Mouse (Mus musculus): ENCODE data around the gene Tmem86b.
"Not testable (repeated sequence)": the region's sequence is repeated elsewhere in the genome, so short reads cannot be mapped to it uniquely, and the experiment has no call there.

Gene Tmem86b

GRCm38 (mm10) chr7:4647291-4647690 is 16.1 kb upstream of the Tmem86b start:
- no peak for DNase-seq

GRCm38 (mm10) chr7:4646806-4647205 is 15.6 kb upstream of the Tmem86b start:
- no peak for DNase-seq

- DNase-seq: no peak
Observed at GRCm38 (mm10) chr7:4643225-4643624, 12.0 kb upstream of the Tmem86b start.

DNA sequence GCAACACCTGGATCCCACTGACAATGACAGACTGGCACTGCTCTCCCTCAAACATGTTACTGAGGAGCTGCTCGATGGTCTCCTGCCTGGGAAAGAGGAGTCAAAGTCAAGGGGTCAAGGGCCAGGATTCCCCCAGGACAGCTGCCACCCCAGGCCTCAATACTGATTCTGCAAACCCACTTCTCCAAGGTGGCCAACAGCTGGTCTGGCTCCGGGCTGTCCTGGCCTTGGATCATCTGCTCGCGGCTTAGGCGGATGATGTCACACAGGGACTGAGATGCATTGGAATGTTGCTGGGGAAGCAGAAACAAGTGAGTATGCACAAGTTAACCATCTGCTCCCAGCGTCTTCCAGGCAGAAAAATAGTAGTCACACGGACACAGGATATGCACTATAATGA is 10.7 kb upstream of the Tmem86b start:
- no peak for DNase-seq

- no peak for DNase-seq
Observed at GRCm38 (mm10) chr7:4641155-4641554, 9.9 kb upstream of the Tmem86b start.

DNA sequence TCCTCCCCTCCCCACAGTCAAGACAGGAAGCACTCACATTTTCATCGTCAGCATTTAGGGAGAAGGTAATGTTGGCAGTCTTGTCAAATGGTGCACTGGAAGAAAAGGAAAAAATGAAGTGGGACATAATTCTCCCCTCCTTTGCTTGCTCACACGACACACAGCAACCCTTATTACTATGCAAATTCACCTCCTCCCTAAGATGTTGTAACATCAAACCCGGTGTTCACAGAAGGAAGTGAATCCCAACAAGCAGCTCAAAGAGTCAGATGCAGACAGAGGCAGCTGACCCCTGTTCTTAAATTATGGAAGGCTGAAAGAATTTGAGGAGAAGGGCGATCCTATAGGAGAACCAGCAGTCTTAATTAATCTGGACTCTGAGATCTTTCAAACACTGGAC is 5.0 kb upstream of the Tmem86b start:
- DNase-seq: no peak

GRCm38 (mm10) chr7:4630198-4630597 is 1.0 kb downstream of the Tmem86b start:
- peak in 1 of 2 experiments; percentile 26 for DNase-seq

GRCm38 (mm10) chr7:4629586-4629985 is 1.6 kb downstream of the Tmem86b start:
- DNase-seq: no peak

GRCm38 (mm10) chr7:4625928-4626327 is 5.3 kb downstream of the Tmem86b start:
- DNase-seq: no peak

DNA sequence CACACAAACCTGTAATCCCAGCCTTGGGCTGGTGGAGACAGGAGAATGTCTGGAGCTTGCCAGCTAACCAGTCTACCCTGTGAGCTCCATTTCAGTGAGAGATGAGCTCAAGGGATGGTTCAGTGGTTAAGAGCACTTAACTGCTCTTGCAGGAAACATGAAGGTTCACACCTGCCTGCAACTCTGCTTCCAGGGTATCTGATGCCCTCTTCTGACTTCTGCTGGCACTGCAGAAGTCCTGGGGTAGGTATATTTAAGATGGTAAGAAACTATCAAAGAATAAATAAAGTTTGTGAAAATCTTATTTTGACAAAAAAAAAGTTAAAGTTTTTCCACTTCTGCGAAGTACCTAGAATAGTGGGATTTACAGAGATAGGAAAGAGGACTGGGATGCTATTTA is 6.9 kb downstream of the Tmem86b start:
- no peak for DNase-seq

DNA sequence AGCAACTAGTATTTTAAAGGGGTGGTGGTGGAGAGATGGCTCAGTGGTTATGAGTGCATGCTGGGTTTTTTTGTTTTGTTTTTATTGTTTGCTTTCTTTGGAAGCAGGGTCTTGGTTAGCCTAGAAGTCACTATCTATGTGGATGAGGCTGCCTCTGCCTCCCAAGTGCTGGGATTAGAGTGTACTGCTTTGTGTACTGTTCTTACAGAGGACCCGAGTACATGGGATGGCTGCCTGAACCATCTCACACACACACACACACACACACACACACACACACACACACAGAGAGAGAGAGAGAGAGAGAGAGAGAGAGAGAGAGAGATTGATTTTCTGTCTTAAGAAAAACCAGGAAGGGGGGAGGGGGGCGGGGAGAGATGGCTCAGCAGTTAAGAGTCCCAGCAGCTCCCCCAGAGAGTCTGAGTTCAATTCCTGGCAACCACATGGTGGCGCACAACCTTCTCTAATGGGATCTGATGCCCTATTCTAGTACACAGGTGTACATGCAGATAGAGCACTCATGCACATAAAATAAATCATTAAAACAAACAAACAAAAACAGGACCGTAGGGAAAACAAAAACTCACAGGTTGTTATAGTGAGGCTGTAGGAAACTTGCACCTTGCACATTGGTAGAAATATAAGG is 7.6 kb downstream of the Tmem86b start:
- DNase-seq: peak; percentile 69 to 72

DNA sequence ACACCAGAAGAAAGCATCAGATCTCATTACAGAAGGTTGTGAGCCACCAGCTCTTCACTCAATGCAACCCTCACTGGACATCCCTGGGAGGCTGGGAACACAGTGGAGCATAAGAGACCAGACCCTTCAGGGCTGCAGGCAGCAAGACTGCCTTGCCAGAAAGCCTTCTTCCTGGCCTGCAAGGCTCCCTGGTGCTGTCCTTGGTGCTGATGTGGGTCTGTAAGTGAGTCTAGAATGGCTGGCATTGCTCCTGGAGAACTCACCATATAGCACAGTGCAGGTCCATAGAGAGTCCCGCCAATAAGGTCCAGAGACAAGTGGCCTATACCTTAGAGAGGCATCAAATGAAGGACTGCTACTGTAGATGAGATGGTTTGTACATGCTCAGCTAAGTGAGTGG is 11.2 kb downstream of the Tmem86b start:
- DNase-seq: peak; percentile 87 to 88

GRCm38 (mm10) chr7:4613740-4614403 is 17.4 kb downstream of the Tmem86b start:
- DNase-seq: no peak

DNA sequence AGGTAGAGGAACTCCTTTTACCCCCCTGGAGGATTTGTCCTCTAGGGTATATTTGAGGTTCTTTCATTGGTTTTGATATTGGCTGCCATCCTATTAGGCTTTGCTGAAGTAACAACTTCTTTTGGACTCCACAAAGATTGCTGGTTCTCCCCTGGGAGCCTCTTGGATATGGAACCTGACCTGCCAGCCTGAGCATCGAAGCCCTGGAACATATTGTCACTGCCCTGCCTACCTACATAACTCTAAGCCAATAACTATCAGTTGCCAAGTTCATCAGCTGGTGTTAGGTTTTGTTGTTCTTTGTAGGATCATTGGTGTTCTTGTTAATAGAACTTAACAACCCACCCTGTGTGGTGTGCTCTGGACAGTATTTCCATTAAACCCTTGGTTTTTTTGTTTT is 18.3 kb downstream of the Tmem86b start:
- DNase-seq: no peak

- DNase-seq: no peak
Observed at GRCm38 (mm10) chr7:4612386-4612785, 18.8 kb downstream of the Tmem86b start.

DNA sequence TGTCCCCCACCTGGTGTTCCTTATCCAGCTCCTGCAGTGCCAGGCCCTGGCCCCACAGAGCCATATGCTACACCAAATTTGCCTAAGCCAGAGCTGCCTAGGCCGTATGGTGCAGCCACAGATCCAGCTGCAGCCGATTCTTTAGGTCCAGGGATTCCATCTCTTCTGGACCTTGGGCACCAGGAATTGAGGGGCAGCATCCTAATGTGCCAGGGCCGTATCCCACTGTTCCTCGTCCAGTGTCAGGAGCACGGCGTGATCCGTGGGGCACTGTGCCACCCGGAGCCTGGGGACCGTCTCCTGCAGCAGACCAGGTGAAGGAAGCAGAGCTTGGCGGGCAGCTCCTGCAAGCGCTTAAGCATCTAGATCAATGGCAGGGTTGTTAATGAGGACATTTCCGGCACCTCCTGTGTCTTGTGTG is 19.3 kb downstream of the Tmem86b start:
- DNase-seq: no peak

DNA sequence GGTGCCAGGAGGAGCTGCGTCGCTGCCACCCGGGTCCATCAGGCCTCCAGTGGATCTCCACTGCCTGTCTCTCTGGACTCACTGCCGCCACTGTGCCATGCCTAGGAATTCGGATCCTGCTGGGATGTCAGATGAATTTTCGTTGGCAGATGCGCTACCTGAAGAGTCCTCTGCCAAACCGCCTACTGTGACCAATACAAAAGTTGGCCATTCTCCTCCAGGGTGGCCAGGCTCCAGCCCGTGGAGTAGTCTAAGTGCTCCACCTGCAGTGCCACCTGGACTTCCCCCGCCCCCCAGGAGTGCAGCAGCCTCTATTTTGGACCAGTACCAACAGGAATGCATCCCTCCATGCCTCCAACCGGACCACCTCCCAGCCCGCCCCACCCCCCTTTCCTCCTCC is 19.7 kb downstream of the Tmem86b start:
- no peak for DNase-seq

GRCm38 (mm10) chr7:4608002-4608401 is 23.2 kb downstream of the Tmem86b start:
- DNase-seq: no peak

DNA sequence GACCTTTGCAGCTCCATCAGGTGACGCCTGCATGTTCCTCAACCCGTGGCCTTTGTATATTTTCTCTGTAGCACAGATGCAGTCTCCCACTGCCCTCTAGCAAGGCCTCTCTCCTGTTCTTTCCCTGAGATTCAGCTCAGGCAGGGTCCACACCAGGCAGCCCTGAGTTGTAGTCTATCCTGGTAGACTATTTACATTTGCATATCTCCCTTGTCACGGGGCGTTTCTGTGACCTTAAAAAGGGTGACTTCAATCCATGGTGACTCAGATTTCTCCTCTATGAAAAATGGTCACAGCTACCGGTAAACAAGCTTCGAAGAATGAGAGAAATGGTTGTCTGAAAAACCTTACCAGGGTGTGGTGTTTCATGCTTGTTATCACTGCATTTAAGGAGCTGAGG is 27.3 kb downstream of the Tmem86b start, which contains the start of gene Ptprh:
Gene Ptprh (minus strand): TSS at position 169 of the 400 bp plus-strand sequence.
- DNase-seq: no peak

DNA sequence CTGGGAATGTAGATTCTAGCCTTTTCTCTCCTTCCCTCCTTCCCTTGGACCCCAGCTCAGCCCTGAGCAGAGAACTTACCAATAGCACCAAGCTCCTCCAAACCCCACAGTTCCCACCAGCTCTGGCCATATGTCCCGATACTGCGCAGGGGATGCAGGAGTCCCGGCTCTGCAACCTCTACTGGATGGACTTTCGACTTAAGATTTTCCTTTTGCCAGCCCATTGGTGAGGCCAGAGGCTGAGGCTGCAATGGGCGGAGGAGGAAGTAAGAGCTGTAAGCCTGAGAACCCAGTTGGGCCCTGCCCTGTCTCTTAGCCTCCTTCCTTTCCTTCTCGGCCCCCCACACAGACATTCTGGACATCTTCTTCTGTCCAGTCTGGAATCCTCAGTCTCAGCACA is 28.3 kb downstream of the Tmem86b start:
- DNase-seq: no peak

GRCm38 (mm10) chr7:4597046-4597445 is 34.2 kb downstream of the Tmem86b start:
- not testable (repeated sequence) for DNase-seq

GRCm38 (mm10) chr7:4581481-4581880 is 49.7 kb downstream of the Tmem86b start:
- DNase-seq: not testable (repeated sequence)
